Mouse (Mus musculus): ENCODE measurements around the gene Golm1.

The Golm1 gene

GRCm38 (mm10) chr13:59647484-59647883, 28.1 kb downstream of the Golm1 start:
- DNase-seq (ENCODE audit: low read depth, low spot score): no peak

- peak; percentile 9 for DNase-seq (ENCODE audit: low read depth, low spot score)
Measured at GRCm38 (mm10) chr13:59646674-59647244, 28.9 kb downstream of the Golm1 start.

DNA sequence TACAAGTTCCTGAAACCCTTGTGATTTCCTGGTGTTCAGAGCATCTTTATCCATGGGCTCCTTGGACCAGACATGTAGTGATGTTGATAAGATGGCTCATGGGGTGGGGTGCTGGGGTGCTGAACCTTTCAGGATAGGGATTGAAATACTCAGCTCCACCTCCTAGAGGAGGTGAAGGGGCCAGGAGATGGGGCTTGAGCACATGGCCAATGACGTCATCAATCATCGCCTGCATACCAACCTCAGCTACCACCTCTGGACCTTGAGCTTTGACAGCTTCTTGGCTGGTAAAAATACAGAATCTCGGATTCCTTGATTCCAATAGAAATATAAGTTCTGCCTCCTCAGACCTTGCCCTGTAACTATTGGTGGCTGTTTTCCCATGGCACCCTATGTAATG, 30.1 kb downstream of the Golm1 start:
- no peak for DNase-seq (ENCODE audit: low read depth, low spot score)

DNA sequence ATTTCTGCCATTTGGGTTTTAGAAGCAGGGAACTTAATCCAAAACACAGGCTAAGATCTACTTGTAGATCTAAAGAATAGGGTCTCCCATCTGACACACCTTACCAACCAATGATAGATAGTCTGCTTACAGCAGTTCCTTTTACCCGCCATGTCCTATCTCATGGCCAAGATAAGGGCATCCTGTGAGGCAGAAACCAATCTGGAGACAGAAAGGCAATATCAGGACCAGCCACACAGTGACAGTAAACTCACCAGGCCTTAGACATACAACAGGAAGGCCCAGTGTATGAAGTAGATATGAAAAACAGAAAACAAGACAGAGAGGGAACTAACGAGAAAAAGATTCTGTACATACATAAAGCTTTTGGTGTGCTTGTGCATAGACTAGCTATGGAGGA, 32.8 kb downstream of the Golm1 start:
- DNase-seq (ENCODE audit: low read depth, low spot score): no peak

- DNase-seq (ENCODE audit: low read depth, low spot score): no peak
Measured at GRCm38 (mm10) chr13:59640178-59640440, 35.5 kb downstream of the Golm1 start.

DNA sequence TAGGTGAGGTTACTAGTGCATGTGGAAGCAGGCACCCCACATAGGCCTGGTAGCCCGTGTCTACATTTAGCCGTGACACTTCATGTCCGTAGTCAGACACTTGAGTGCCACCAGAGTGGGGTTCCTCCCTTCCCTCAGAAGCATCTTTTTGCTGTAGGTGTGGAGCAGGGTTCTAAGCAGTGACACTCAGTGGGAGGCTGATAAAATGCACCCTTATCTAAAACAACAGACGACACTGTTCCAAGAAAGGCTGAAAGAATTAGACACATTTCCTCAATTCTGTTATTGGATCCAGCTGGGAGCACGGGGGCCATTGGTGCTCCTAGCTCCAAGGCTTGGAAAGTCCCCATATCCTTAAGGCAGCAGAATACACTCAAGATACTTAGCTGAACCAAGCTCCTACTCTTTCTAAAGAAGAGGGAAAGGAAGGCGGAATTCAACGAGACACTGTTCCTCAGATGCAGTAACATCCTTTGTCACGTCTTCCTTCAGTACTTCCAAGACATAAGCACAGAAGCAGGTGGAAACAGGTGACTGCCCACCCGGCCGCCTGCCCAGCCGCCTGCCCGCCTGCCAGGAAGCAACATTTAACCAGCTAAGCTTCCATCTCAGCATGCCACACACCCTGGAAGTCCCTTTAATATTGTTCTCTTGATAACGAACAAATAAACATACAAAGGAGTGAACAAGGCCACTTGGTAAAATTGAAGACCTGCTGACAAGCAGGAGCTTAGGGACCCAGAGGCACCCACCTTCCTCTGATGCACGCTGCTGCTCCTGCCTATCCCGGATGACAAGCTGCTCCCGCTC, 36.0 kb downstream of the Golm1 start:
- no peak for DNase-seq (ENCODE audit: low read depth, low spot score)

DNA sequence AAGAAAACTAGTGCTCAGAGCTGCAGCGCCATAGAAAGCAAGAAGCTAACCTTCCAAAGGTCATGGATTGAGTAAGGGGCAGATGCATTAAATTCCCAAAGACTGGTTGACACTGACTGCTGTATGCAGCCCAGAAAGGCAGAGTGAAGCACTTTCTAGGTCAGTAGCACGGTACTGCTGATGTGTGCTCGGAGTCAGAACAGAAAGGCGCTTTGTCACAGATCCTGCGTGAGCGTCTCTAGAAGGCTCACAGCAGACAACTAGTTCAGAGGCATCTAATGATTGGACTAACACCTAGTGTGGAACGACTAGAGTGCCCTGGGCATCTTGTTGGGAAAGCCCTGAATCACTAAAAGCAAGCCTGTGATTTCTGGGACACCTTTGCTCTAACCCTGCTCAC, 37.8 kb downstream of the Golm1 start:
- DNase-seq (ENCODE audit: low read depth, low spot score): no peak

DNA sequence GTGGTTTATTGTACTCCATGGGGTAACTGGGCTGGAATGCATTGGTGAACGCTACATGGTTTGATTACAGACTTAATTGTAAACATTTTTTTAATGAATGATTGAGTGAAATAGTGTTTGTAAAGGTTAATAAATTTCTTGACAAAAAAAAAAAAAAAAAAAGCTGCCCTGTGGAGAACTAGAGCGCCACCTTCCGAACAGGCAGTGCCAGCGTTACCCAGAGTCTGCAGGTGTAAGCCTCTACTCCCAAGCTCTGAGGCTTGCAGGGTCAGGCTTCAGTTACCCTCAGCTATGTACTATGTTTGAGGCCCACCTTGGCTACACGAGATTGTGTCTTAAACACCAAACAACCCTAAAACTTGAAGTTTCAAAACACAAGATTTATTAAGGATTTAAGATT, 41.0 kb downstream of the Golm1 start:
- DNase-seq (ENCODE audit: low read depth, low spot score): no peak

GRCm38 (mm10) chr13:59626739-59627138, 48.9 kb downstream of the Golm1 start:
- no peak for DNase-seq (ENCODE audit: low read depth, low spot score)

DNA sequence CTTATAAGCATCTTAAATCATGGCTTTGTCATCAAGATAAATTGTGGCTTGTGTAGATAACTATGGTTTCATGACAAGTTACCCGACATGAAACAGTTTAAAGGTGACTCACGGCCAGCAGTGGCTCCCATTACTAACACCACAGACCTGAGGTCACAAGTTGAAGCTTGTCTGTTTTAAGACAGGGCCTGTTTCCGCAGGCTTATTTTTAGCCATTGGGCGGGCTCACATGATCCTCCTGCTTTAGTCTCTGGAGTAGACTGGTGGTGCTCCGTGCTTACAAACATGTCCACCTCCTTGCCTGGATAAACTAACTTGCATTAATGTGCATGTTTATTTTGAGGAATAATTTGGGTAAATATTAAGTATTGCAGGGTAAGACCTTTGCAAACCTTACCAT, 50.7 kb downstream of the Golm1 start:
- peak; percentile 19 for DNase-seq (ENCODE audit: low read depth, low spot score)

GRCm38 (mm10) chr13:59624389-59624788, 51.2 kb downstream of the Golm1 start:
- no peak for DNase-seq (ENCODE audit: low read depth, low spot score)

DNA sequence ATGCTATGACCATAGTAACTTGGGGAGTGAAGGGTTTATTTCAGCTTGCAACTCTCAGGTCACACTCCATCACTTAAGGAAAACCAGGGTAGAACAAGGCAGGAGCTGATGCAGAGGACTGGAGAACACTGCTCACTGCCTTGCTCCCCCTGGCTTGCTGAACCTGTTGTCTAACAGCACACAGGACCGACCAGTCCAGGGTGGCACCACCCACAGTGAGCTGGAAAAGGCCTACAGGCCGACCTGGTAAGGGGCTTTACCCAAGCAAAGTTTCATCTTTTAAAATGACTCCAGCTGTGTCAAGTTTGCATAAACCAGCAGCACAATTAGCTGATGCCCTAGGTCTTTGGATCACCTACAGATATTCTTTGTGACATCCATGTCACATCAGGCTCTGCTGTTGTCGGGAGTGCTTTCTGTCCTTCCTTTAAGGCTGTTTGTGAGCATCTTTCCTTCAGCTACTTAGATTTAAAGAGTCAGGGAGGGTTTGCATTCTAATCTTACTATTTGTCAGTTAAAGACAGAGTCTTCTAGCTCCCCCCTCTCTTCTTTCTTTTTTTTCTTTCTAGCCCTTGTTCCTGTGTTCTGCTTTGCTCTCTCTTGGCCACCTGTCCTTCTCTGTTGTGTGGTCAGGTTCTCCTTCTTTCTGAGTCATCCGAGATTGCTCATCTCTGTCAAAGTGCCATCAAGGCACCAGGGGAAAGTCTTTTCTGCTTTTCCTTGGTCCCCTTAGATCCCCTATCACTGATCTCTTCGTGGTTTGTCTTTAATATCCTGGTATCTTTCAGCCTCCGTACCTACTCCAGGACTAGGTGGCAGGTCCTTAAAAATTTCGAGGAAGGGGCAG, 53.7 kb downstream of the Golm1 start:
- DNase-seq (ENCODE audit: low read depth, low spot score): no peak

GRCm38 (mm10) chr13:59618463-59618862, 57.1 kb downstream of the Golm1 start:
- DNase-seq (ENCODE audit: low read depth, low spot score): no peak

GRCm38 (mm10) chr13:59615554-59615953, 60.1 kb downstream of the Golm1 start:
- DNase-seq (ENCODE audit: low read depth, low spot score): no peak

DNA sequence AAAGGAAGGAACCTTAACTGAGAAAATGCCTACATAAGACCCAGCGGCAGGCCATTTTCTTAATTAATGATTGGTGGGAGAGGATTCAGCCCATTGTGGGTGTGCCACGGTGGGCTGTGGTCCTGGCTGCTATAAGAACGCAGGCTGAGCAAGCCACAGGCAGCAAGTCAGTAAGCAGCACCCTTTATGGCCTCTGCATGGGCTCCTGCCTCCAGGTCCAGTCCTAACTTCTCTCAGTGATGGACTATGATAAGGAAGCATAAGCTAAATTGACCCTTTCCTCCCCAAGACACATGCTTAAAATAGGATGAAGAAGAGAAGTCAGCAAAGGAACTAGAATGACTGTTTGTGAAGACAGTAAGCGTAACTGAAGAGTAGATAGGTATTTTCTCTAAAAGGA, 60.5 kb downstream of the Golm1 start:
- no peak for DNase-seq (ENCODE audit: low read depth, low spot score)

GRCm38 (mm10) chr13:59613868-59614267, 61.7 kb downstream of the Golm1 start:
- no peak for DNase-seq (ENCODE audit: low read depth, low spot score)

GRCm38 (mm10) chr13:59610437-59610836, 65.2 kb downstream of the Golm1 start:
- DNase-seq (ENCODE audit: low read depth, low spot score): no peak

DNA sequence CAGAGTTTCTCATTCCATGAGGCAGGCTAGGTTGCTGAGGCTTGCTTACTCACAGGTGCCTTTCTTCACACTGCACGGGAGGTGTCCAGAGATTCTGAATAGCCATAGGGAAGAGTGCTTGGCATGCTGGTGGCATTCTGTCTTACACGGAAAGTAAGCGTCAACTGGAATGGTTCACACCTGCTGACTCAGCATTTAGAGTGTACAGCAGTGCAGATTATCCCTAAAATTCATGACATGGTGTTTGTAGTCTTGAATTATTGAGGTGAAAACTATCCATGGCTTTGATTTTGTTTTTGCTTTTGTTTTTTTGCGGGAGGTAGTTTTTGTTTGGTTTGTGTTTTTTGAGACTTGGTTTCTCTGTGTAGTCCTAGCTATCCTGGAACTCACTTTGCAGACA, 65.7 kb downstream of the Golm1 start:
- DNase-seq (ENCODE audit: low read depth, low spot score): no peak

DNA sequence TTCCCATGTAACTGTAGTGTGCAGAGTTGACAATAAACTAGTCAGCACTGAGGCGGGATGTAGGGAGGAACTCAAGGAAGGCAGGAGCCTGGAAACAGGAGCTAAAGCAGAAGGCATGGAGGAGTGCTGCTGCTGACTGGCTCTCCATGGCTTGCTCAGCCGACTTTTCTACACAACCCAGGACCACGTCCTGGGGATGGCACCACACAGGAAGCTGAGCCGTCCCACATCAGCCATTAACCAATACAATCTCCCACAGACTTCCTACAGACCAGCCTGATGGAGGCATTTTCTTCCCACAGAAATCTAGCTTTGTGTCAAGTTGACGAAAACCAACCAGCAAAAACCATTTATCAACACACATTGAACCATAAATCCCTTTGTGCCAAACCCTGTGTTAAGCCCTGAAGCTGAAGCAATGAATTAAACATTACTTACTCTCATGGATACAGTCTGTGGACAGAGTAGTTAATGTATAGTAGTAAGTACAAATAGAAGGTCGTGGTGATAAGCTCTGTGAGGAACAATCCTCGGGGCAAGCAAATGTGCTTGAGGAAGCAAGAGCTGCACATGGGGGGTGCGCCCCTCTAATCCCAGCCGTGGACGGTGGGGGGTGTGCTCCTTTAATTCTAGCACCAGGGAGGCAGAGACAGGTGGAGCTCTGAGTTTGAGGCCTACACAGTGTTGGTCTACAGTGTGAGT, 70.2 kb downstream of the Golm1 start:
- DNase-seq (ENCODE audit: low read depth, low spot score): no peak

DNA sequence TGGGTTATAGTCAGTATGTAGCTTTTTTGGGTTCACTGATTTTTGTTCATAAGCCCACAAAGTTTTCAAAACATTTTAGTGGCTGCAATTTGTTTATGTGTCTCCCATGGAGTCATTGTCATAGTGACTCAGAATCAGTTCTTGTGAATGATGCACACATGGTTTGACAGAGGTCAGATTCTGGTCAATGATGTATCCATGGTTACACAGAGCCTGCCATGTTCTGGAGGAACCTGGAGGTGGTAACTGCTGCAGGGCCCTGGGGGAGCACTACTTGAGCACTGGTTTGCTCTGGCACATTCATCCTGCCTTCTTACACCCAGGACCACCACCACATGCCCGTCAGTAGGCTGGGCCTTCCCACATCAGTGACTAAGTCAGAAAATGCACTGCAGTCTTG, 71.1 kb downstream of the Golm1 start:
- peak; percentile 43 for DNase-seq (ENCODE audit: low read depth, low spot score)

DNA sequence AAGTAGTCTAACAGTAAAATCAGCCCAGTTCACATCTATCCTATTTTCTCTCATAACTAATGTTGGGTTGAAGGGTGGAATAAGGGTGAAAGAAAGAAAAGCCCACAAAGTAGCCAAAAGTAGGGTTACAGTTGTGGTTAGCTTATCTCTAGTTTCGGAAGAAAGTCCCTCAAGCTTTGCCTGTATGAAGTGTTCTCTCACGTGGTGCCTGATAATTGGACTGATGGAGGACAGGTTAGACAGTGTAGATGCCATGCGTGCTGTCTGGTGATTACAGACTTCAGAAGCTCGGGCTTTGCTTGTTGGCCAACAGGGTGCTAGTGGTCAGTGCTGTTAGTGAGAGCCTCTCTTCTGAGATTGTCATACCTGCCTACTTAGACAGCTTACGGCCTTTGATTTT, 72.5 kb downstream of the Golm1 start:
- DNase-seq (ENCODE audit: low read depth, low spot score): no peak

DNA sequence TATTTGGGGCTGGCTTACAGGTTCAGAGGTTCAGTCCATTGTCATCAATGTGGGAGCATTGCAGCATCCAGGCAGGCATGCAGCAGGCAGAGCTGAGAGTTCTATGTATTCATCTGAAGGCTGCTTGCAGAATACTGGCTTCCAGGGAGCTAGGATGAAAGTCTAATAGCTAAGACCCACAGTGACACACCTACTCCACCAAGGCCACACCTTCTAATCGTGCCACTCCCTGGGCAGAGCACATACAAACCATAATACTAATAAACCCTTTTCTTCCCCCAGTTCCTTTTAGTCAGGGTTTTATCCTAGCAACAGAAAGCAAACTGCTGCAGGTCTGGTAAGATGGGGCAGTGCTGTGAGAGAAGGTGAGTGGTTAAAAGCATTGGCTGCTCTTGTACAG, 83.0 kb downstream of the Golm1 start:
- no peak for DNase-seq (ENCODE audit: low read depth, low spot score)

Data from 3T3-L1 (cell line).